Mouse (Mus musculus): ENCODE measurements around the gene Cog1. TPM values are rescaled to one million over a fixed set of nuclear protein-coding genes. Genes with fewer than 3 reads are reported as not detected.
A peak's percentile ranks its signal among the peaks of the same experiment; 100 is the strongest.

Gene Cog1
- polyA plus RNA-seq, 1 experiment from 2014 or later: 18.6 TPM

DNA sequence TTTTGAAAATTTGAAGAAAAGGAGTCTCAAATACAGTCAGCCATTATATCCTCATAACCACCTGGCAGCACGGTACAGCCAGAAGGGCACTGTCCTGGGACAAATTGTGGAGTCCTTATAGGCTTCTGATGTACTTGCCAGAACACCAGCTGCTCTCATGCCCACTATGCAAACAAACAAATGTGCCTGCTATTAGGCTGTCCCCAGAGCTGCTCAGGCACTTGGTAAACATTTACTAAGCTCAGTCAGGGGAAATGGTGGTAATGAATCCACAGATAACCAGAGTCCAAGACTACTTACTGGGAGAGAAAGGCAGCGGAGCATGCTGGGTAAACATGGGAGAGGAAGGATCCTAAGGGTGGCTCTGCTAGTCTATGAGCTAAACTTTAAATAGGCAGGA lies 18.2 kb downstream of the Cog1 start:
- peaks cover 7% of the 10 kb centered on the region; the same call in 1 of the 2 replicates for H3K36me3 ChIP-seq (ENCODE audit: insufficient read depth, low read length)
- H3K27me3 ChIP-seq (replicated peaks; ENCODE audit: insufficient read depth, low read length): no peaks in the 10 kb centered on the region
- no peak overlapping the region for H3K4me2 ChIP-seq (replicated peaks; ENCODE audit: low read depth, low read length)
- ATAC-seq (peak; percentile 61), DNase-seq (ENCODE audit: low spot score) (no peak)
- no peak overlapping the region for H3K9ac ChIP-seq (replicated peaks; ENCODE audit: low read depth)
- no peaks in the 10 kb centered on the region for H3K9me3 ChIP-seq (ENCODE audit: low read length)
- no peak overlapping the region for H3K4me3 ChIP-seq (ENCODE audit: low read depth, low read length)
- H3K4me1 ChIP-seq (ENCODE audit: insufficient read depth, low read depth, low read length): peaks cover 7% of the 10 kb centered on the region; the same call in 1 of the 2 replicates
- 63% methylated on average over 2 of the region's 2 CpGs for WGBS
- TF ChIP-seq EP300 (IDR thresholded peaks at IDR 0.05): no peak
- TF ChIP-seq CTCF (IDR thresholded peaks at IDR 0.05): no peak
- peak overlapping the region; percentile 6; the same call in 1 of the 2 replicates for H3K27ac ChIP-seq (ENCODE audit: low read length)

DNA sequence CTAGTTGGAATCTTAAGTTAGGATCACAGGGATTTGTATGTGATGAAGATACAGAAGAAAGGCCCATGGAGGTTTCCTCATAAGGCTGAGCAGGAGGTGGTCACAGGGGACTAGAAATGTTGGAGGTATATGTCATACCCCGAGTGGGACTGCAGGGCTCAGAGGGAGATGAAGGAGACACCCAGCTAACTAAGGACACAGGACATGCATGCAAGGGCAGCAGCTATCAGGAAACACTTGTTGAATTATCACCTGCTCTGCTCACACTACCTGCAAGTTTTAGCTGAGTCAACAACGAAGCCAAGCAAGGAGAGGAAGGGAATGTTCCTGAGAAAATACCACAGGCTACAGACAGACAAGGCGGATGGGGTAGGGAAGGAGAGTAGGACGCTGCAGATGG lies 18.7 kb downstream of the Cog1 start:
- Histone ChIP-seq H3K9me3 (ENCODE audit: low read length) (no peaks in the 10 kb centered on the region), H3K4me1 (ENCODE audit: insufficient read depth, low read depth, low read length) (peaks cover 7% of the 10 kb centered on the region; the same call in 1 of the 2 replicates), H3K4me2 (replicated peaks; ENCODE audit: low read depth, low read length) (no peak overlapping the region), H3K4me3 (ENCODE audit: low read depth, low read length) (no peak overlapping the region), H3K27me3 (replicated peaks; ENCODE audit: insufficient read depth, low read length) (no peaks in the 10 kb centered on the region), H3K9ac (replicated peaks; ENCODE audit: low read depth) (no peak overlapping the region), H3K27ac (ENCODE audit: low read length) (peak overlapping the region; percentile 6; the same call in 1 of the 2 replicates), H3K36me3 (ENCODE audit: insufficient read depth, low read length) (peaks cover 4% of the 10 kb centered on the region; the same call in 1 of the 2 replicates)
- 55% methylated on average over 4 of the region's 4 CpGs for WGBS
- no peak for TF ChIP-seq CTCF (IDR thresholded peaks at IDR 0.05)
- TF ChIP-seq EP300 (IDR thresholded peaks at IDR 0.05): no peak
- DNase-seq (ENCODE audit: low spot score) (no peak), ATAC-seq (no peak)

DNA sequence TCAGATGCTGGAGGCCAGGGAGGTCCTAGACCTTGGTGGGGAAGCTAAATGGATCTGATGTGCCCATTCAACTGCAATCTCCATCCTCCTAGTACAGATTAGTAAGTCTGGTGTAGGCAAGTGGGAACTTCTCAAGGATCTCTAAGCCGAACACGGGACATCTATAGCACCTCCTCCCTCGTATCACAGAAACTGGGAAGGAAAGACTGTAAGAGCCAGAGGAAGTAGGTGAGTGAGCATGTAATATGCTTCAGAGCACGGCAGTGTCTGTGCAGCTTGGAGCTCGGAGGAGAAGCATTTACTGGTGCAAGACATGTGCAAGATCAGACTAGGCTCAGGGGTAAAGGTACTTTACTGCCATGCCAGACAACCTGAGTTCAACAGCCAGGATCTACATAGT lies 19.9 kb downstream of the Cog1 start:
- DNase-seq (ENCODE audit: low spot score) (no peak), ATAC-seq (no peak)
- no peaks in the 10 kb centered on the region for H3K9me3 ChIP-seq (ENCODE audit: low read length)
- peaks cover 7% of the 10 kb centered on the region; the same call in 1 of the 2 replicates for H3K4me1 ChIP-seq (ENCODE audit: insufficient read depth, low read depth, low read length)
- H3K4me3 ChIP-seq (ENCODE audit: low read depth, low read length): no peak overlapping the region
- H3K9ac ChIP-seq (replicated peaks; ENCODE audit: low read depth): no peak overlapping the region
- H3K27me3 ChIP-seq (replicated peaks; ENCODE audit: insufficient read depth, low read length): no peaks in the 10 kb centered on the region
- 72% methylated on average over 5 of the region's 5 CpGs for WGBS
- TF ChIP-seq CTCF (IDR thresholded peaks at IDR 0.05): no peak
- no peak for TF ChIP-seq EP300 (IDR thresholded peaks at IDR 0.05)
- H3K36me3 ChIP-seq (ENCODE audit: insufficient read depth, low read length): peaks cover 14% of the 10 kb centered on the region
- no peak overlapping the region for H3K4me2 ChIP-seq (replicated peaks; ENCODE audit: low read depth, low read length)
- H3K27ac ChIP-seq (ENCODE audit: low read length): no peak overlapping the region

DNA sequence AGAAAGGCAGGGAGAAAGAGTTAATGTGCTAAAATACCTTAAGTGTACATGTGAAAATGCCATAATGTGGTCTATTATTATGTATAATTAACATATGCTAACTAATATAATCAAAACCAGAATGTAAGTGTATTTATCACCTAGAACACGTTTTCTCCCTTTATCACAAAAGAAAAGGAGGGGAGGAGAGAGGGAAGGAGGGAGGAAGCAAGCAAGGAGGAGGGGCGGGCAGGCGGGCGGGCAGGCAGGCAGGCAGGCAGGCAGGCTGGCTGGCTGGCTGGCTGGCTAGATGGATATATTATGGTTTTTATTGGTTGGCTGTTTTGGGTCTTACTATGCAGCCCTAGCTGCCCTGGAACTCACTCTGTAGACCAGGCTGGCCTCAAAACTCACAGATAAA lies 20.7 kb downstream of the Cog1 start:
- Histone ChIP-seq H3K9ac (replicated peaks; ENCODE audit: low read depth) (no peak overlapping the region), H3K4me2 (replicated peaks; ENCODE audit: low read depth, low read length) (no peak overlapping the region), H3K4me1 (ENCODE audit: insufficient read depth, low read depth, low read length) (peaks cover 7% of the 10 kb centered on the region; the same call in 1 of the 2 replicates), H3K4me3 (ENCODE audit: low read depth, low read length) (no peak overlapping the region), H3K36me3 (ENCODE audit: insufficient read depth, low read length) (peaks cover 15% of the 10 kb centered on the region), H3K27ac (ENCODE audit: low read length) (no peak overlapping the region), H3K9me3 (ENCODE audit: low read length) (no peaks in the 10 kb centered on the region), H3K27me3 (replicated peaks; ENCODE audit: insufficient read depth, low read length) (no peaks in the 10 kb centered on the region)
- DNase-seq (ENCODE audit: low spot score): no peak
- TF ChIP-seq EP300 (IDR thresholded peaks at IDR 0.05): no peak
- no peak for TF ChIP-seq CTCF (IDR thresholded peaks at IDR 0.05)
- ATAC-seq: no peak
- WGBS: 77% methylated on average over 4 of the region's 4 CpGs

DNA sequence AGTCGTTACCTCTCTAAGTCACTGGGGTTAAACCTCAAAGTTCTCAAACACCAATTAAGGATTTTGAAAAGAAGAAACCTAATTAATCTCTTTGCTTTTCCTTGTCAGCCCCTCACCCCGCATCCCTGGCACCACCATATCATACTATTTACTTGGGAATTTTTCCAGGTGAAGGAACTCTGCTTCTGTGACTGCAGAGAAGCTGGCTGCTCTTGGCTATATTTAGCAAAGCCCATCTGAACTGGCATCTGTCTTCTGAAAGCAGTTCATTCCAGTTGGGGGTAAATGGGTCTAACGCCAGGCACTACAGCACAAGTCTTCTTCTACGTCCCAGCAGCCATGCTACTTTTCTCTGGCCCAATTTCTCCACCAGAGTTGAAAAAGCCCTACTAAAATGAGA lies 24.6 kb downstream of the Cog1 start:
- 86% methylated on average over 4 of the region's 4 CpGs for WGBS
- Histone ChIP-seq H3K4me1 (ENCODE audit: insufficient read depth, low read depth, low read length) (no peaks in the 10 kb centered on the region), H3K27ac (ENCODE audit: low read length) (no peak overlapping the region), H3K9ac (replicated peaks; ENCODE audit: low read depth) (no peak overlapping the region), H3K4me3 (ENCODE audit: low read depth, low read length) (no peak overlapping the region), H3K4me2 (replicated peaks; ENCODE audit: low read depth, low read length) (no peak overlapping the region), H3K27me3 (replicated peaks; ENCODE audit: insufficient read depth, low read length) (no peaks in the 10 kb centered on the region), H3K36me3 (ENCODE audit: insufficient read depth, low read length) (peaks cover 23% of the 10 kb centered on the region), H3K9me3 (ENCODE audit: low read length) (no peaks in the 10 kb centered on the region)
- no peak for TF ChIP-seq CTCF (IDR thresholded peaks at IDR 0.05)
- DNase-seq (ENCODE audit: low spot score): no peak
- no peak for ATAC-seq

DNA sequence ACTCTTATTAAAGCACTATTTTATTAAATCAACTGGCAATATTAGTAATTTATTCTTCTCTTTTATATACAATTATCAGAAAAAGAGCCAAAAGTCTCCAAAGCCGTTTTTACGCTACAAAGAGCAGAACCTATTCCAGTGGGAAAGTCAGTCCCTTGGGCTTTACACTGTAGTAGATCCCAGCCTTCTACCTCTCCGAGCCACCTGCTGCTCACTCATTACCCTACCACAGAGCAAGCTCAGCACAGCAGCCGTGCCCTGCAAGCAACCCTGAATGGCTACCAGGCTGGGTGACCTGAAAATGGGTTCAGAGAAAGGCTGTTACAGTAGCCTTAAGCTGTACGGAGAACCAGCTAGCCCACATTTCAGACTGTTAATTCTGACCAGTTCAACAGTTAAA lies 25.6 kb downstream of the Cog1 start:
- Histone ChIP-seq H3K4me3 (ENCODE audit: low read depth, low read length) (no peak overlapping the region), H3K4me2 (replicated peaks; ENCODE audit: low read depth, low read length) (no peak overlapping the region), H3K4me1 (ENCODE audit: insufficient read depth, low read depth, low read length) (no peaks in the 10 kb centered on the region), H3K9me3 (ENCODE audit: low read length) (no peaks in the 10 kb centered on the region), H3K27me3 (replicated peaks; ENCODE audit: insufficient read depth, low read length) (no peaks in the 10 kb centered on the region), H3K9ac (replicated peaks; ENCODE audit: low read depth) (no peak overlapping the region), H3K27ac (ENCODE audit: low read length) (no peak overlapping the region), H3K36me3 (ENCODE audit: insufficient read depth, low read length) (peaks cover 23% of the 10 kb centered on the region)
- no peak for DNase-seq (ENCODE audit: low spot score)
- TF ChIP-seq CTCF (IDR thresholded peaks at IDR 0.05) (no peak), EP300 (IDR thresholded peaks at IDR 0.05) (no peak)
- ATAC-seq: no peak
- 91% methylated on average over 5 of the region's 5 CpGs for WGBS

DNA sequence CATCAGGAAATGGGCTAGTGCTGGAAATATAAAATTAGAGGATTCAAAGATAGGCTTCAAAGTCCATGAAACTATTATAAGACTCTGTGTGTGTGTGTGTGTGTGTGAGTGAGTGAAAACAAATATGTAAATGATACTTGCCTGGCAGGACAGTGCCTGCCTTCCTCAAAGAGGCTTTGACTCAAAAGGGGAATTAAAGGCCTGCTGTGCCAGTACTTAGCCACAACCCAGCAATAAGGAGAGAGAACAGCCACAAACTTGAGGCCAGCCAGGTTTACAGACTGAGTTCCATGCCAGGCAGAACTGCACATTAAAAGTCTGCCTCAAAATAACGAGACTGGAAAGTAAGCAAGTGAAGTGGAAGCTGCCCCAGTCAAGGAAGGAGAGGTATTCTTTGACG lies 27.9 kb downstream of the Cog1 start:
- Histone ChIP-seq H3K9ac (replicated peaks; ENCODE audit: low read depth) (no peak overlapping the region), H3K9me3 (ENCODE audit: low read length) (no peaks in the 10 kb centered on the region), H3K27me3 (replicated peaks; ENCODE audit: insufficient read depth, low read length) (no peaks in the 10 kb centered on the region), H3K4me1 (ENCODE audit: insufficient read depth, low read depth, low read length) (peaks cover 5% of the 10 kb centered on the region; the same call in 1 of the 2 replicates), H3K4me2 (replicated peaks; ENCODE audit: low read depth, low read length) (no peak overlapping the region), H3K36me3 (ENCODE audit: insufficient read depth, low read length) (peaks cover 18% of the 10 kb centered on the region), H3K27ac (ENCODE audit: low read length) (no peak overlapping the region), H3K4me3 (ENCODE audit: low read depth, low read length) (no peak overlapping the region)
- TF ChIP-seq EP300 (IDR thresholded peaks at IDR 0.05) (no peak), CTCF (IDR thresholded peaks at IDR 0.05) (no peak)
- ATAC-seq: no peak
- no peak for DNase-seq (ENCODE audit: low spot score)
- 67% methylated on average over 2 of the region's 2 CpGs for WGBS
